Mouse (Mus musculus) left cerebral cortex, postnatal 36 days (tissue): ENCODE measurements around the gene Nkapl. TPM values are rescaled to one million over a fixed set of nuclear protein-coding genes. Genes with fewer than 3 reads are reported as not detected.
"Not testable (repeated sequence)": the region's sequence is repeated elsewhere in the genome, so short reads cannot be mapped to it uniquely, and the experiment has no call there.

Source experiments
- DNase-seq, 2 experiments: peaks; one replicate each; pipeline ENCODE4 v3.0.0; 2021 to 2022; ENCODE audit warnings: low spot score in 2 of 2, mixed read lengths in 1 of 2
- intact Hi-C: fragments of 180-260 bp; cut with DNase I; formaldehyde crosslinking; loops from one replicate; pipeline ENCODE4 v1.15.1; 2025
- total RNA-seq, 2 experiments: library from RNA; stranded (reverse); gene quantifications; 2 replicates each; pipeline ENCODE4 v1.2.3; 2021

Gene Nkapl
- total RNA-seq = 1 to 10 TPM; 1.4 to 1.7 TPM

- intact Hi-C loops = no loop called here
- DNase-seq = peak; percentile 76 to 80
Observed at GRCm38 (mm10) chr13:21468061-21469019, at the start of gene Nkapl. Nkapl (minus strand) TSS chr13:21468509.

- intact Hi-C loops = loop anchor here (2.0 kb wide), 2 partner anchors 25 to 53 kb away; partner anchors contain the start of genes Zkscan8 and Zscan26
- DNase-seq = peak; percentile 68 to 74
Observed at GRCm38 (mm10) chr13:21506221-21506649, 37.9 kb upstream of the Nkapl start.

GRCm38 (mm10) chr13:21502296-21502695 is 34.0 kb upstream of the Nkapl start:
- intact Hi-C loops = no loop called here
- no peak for DNase-seq

- intact Hi-C loops = not testable (repeated sequence)
Observed at GRCm38 (mm10) chr13:21501182-21501581, 32.9 kb upstream of the Nkapl start, which contains the start of gene Gm11273. Gm11273 (minus strand) TSS chr13:21501418.

DNA sequence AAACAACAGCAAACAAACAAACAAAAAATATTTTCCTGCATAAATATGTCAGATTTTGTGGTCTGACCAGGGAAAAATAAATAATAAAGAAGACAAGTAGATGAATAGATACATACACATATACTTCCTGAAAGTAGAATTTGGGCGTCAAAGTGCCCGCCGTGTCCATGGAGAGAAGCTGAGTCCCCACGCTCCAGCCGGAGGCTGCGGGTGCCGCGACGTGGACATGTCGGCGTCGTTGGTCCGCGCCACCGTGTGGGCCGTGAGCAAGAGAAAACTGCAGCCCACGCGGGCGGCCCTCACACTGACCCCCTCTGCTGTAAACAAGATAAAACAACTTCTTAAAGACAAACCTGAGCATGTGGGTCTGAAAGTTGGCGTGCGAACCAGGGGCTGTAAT is 26.8 kb upstream of the Nkapl start, which contains the start of gene AK157302:
Gene AK157302, plus strand, starts transcription at position 144 of the 400 bp plus-strand sequence.
- no peak for DNase-seq
- intact Hi-C loops = no loop called here

More at GRCm38 (mm10) chr13:21501182-21501581, 32.9 kb upstream of the Nkapl start, which contains the start of gene Gm11273:
- not testable (repeated sequence) for DNase-seq

DNA sequence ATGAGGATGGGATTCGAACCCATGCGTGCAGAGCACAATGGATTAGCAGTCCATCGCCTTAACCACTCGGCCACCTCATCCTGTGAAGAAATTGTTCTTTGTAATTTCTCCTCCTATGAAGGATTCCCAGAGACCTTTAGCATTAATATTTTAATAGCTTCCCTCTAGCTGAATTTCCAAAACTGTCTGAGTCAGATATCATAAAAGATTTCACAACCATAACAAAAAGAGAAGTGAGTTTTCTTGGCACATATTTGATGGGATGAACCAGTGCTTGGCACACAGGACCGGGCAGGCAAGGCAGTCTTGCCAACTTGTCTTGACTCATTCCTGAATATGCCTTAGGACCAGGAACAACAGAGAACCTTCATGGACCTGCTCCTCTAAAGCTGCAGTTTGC is 24.5 kb upstream of the Nkapl start:
- DNase-seq = no peak
- intact Hi-C loops = no loop called here

DNA sequence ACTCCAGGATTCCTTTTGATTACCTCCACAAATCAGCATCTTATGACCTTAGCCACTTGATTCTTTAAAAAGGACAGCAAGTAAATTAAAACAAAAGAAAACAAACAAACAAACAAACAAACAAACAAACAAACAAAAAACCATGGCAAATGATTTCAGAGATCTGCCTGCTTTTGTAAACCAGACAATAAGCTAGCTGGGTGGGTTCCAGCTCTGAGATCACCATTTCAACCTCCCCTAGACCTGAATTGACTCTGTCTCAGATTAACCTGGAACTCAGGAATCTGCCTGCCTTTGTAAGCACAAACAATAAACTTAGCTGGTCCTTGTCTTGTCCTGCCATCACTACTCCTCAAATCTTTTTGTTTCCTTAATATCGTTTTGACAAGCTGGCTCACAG is 18.6 kb upstream of the Nkapl start:
- DNase-seq = no peak
- intact Hi-C loops = no loop called here

GRCm38 (mm10) chr13:21478759-21479670 is 10.7 kb upstream of the Nkapl start, which contains the start of the genes Zkscan4 and Gm10065:
Zkscan4 (plus strand) TSS chr13:21478907.
Gm10065 (minus strand) TSS chr13:21479441.
- DNase-seq = peak; percentile 77 to 80
- intact Hi-C loops = loop anchor here (2.0 kb wide), 2 partner anchors 52 to 76 kb away; partner anchors contain the start of genes Zkscan3 and Zkscan8

DNA sequence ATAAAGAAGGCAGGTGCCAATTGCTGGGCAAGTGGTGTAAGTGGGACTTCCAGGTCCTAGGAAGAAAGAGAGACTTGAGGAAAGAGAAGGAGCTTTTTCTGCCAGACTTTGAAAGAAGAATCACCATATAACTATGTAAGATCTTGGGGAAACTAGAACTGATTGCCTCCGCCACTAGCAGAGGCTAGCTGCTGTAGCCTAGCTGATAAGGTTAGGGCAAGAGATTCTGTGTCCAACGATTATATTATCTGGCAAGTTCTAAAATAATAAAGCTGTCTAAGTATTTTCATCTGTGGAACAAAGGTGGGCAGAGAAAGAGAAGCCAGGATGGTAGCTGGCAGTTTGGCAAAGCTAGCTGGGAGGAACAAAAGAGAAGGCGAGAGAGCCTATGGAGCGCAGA is 4.1 kb upstream of the Nkapl start:
- DNase-seq = no peak
- intact Hi-C loops = no loop called here

GRCm38 (mm10) chr13:21469097-21469496 is 788 bp upstream of the Nkapl start:
- intact Hi-C loops = no loop called here
- no peak for DNase-seq

GRCm38 (mm10) chr13:21467336-21467735 is 973 bp downstream of the Nkapl start:
- intact Hi-C loops = no loop called here
- no peak for DNase-seq

- intact Hi-C loops = not testable (repeated sequence)
Observed at GRCm38 (mm10) chr13:21462516-21462915, 5.8 kb downstream of the Nkapl start.

GRCm38 (mm10) chr13:21456347-21456746 is 12.0 kb downstream of the Nkapl start:
- intact Hi-C loops = no loop called here
- no peak for DNase-seq

More at GRCm38 (mm10) chr13:21462516-21462915, 5.8 kb downstream of the Nkapl start:
- DNase-seq = not testable (repeated sequence)

GRCm38 (mm10) chr13:21454133-21454532 is 14.2 kb downstream of the Nkapl start:
- intact Hi-C loops = no loop called here
- no peak for DNase-seq

- DNase-seq = peak; percentile 86 to 87
- intact Hi-C loops = loop anchor here (2.0 kb wide), 3 partner anchors 45 to 91 kb away; partner anchors contain the start of gene Zscan12
Observed at GRCm38 (mm10) chr13:21453449-21453848, 14.9 kb downstream of the Nkapl start, which contains the start of gene Zscan26. Zscan26 (minus strand) TSS chr13:21453730.

- no peak for DNase-seq
- intact Hi-C loops = loop anchor here (2.0 kb wide), 3 partner anchors 44 to 90 kb away; partner anchors contain the start of gene Zscan12
Observed at GRCm38 (mm10) chr13:21453042-21453441, 15.3 kb downstream of the Nkapl start.

DNA sequence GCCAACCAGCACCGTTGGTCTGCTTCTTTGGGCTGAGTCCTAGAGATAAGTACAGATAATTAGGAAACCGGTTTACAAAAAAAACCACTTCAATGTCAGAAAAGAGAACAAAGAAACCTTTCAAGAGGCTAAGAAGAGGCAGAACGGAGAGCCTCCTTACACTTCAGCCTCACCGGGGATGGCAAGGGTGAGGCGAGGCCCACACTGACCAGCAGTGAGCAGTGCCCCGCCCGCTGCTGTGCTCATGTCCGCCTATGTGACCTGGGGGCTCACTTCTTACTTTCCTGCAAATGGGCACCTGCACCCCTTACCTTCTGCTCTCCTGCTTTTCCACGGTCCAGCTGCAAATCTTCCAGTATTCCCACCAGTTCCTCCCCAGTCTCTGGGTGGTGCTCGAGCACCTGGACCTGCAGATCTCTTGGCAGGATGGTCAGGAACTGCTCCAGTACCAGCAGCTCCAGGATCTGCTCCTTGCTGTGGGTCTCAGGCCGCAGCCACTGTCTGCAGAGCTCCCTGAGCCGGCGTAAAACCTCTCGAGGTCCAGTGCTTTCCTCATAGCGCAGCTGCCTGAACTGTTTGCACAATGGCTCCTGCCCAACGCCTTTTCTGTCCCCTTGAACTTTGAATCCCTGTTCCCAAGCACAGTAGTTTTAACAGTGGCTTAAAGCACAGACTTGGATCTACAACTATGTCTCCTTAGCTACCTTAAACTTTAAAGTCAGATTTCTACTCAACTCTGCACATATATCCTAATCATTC is 20.3 kb downstream of the Nkapl start:
- intact Hi-C loops = no loop called here
- DNase-seq = no peak

- no peak for DNase-seq
- intact Hi-C loops = no loop called here
Observed at GRCm38 (mm10) chr13:21446796-21447195, 21.5 kb downstream of the Nkapl start.

DNA sequence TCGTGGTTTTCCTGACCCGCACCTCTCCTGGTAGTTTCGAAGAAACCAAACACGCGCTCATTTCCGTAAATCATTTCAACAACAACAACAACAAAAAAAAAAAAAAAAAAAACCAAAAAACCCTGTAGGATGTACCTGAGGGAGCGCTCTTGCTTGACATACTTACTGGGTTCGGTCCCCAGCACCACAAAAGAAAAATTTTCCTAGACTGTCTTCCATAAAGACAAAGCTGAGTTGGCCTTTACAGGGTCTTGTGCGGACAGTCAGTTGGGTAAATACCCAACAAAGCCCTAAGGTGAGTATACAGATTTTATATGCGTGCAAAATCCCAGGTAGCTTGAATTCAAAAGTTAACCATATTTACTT is 27.1 kb downstream of the Nkapl start:
- intact Hi-C loops = no loop called here
- no peak for DNase-seq
